Mouse (Mus musculus) inflammation-experienced regulatory T-cells, adult 6 months (primary cell): ENCODE measurements around the gene Fthl17a. TPM values are rescaled to one million over a fixed set of nuclear protein-coding genes. Genes with fewer than 3 reads are reported as not detected.

ENCODE experiments used
- ATAC-seq: one replicate; pipeline ENCODE4 v1.8.0; 2017
- polyA plus RNA-seq, 3 experiments: library from polyadenylated mRNA; unstranded; fragments of 100-300 nt; shearing (Covaris generic); gene quantifications; one replicate each; pipeline ENCODE4 v1.2.1; 2017

Fthl17a gene
- not detected for polyA plus RNA-seq

DNA sequence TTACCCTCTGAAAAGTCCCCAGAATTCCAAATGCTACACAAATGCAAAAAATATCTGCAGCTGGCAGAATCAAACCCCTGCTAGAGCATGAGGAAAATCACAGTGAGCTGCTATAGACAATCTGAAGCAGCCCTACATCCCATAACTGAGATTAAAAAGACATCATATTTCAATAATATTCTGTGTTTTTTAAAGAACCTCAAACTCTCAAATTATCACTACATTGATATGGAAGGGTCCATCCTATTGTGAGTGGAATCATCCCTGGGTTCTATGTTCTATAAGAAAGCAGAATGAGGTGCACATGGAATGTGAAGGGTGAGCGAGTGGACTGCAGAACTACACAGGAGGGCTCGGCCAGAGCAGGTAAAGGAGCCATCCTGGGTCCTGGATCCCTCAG lies at the start of gene Fthl17a:
TSS of gene Fthl17a (plus strand) at position 301 of the 400 bp plus-strand sequence.
- no peak for ATAC-seq

DNA sequence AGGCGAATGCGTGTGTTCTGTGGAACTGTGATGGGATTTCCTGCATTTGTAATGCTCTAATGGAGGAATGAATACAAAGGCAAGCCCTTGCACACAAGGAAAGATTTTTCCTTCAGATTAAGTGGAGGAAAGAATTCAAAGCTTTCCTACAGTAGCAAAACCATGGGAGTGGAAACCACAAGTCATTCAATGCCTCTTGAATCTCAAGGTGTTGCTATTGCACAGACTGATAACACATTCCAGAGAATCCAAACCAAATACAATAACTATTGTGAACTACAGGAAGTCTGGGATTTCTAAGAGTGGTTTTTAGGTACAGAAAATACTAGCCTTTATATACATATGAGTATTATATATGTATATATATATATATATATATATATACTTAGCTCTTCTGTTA lies 42.5 kb upstream of the Fthl17a start:
- no peak for ATAC-seq

DNA sequence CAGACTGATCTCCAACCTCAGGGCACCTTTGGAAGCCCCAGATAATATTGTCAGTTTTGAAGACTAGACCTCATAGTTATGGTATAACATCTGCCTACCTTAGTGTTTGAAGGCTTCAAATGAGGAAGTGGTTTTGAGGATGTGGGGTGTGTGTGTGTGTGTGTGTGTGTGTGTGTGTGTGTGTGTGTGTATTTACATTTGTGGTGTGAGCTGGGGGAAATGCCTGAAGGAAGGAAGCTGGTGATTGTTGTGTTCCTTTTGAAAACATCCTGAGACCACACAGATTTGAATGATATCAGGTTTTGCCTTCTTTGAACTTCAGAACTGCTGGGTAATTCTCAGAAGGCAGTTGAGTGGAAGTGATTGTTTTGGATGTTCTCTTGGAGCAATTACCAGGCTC lies 22.6 kb upstream of the Fthl17a start:
- ATAC-seq = no peak

DNA sequence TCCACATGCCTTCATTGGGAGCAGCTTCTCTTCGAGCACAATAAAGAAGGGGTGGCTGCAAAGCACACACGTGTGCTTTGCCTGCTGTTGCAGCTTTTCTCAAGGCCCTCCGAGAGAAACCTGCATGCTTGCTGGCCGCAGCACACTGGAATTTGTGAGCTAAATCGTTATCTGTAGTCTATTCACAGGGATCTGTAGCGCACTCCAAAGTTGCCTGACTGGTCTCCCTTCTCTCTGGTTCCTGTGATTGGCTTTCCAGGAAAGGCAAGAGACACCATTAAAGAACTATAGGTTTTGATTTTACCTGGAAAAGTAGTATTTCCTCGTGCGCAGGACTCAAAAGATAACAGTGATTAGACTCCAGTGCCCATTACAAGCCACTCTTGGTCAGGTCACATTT lies 22.3 kb downstream of the Fthl17a start:
- no peak for ATAC-seq

DNA sequence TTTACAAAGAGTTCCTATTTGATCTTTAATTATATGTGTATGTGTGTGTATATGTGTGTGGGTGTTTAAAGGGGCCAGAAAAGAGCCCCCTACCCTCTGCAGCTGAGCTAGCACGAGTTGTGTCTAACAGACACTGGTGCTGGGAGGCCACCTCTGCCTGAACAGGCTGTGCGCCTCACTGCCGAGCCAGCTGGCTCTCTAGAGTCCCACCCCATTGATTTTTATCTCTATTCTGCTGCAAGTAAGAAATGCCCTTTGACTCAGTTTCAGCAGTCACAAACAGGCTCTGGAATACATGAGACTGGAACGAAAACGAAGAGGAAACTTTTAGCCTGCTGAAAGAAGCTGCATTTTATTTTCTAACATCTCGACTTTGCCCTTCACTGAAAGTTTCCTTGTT lies 22.8 kb downstream of the Fthl17a start:
- no peak for ATAC-seq

DNA sequence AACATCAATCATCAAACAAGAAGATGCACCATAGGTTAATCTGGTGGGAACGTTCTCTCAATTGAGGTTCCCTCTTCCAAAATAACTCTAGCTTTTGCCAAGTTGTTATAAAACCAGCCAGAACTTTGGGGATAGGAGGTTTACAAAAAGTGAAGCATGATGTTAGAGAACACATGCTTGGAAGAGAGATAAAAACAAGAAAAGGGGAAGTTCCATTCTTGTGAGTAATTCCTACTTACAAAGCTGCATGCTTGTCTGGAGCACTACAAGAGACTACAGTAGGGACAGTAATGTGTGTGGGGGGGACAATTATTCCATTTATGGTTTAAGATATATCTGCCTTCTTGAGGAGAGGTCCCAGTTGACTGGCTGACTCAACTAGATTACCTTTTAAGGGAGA lies 40.4 kb downstream of the Fthl17a start:
- no peak for ATAC-seq

DNA sequence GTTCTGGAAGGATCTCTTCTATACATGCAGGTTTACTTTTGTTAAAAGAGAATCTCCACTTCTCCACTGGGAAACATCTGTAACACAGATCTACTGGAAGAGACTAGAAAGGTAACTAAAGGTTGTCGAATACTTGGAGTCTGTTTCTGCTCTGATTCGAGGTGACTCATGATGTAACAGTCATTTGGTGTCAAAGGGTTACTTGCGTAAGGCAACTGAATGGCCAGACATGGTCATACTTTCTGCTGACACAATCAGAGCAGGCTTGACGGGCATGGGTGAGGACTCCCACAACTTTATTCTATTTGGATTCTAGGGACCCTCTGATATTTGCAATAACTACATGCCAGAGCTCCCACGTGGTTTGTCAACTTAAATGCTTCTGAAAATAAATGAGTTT lies 43.3 kb downstream of the Fthl17a start:
- no peak for ATAC-seq

DNA sequence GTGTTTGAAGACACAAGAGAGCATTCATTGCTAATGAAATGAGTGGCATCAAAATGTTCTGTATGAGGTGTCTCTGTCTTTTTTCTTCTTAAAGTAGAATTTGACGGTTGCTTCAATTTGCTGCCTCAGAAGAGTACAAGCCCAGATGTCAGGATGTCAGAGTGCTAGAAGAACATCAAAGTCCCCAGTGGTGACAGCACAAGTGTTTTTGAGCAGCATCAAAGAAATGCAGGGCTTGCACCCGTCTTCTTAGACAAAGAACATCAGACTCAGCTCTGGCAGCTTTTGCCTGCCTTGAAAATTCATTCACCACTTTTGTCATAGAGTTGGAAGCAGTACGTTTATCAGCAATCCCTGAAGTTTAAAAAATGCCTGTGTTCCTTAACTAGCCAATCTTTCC lies 44.5 kb downstream of the Fthl17a start:
- ATAC-seq = no peak

DNA sequence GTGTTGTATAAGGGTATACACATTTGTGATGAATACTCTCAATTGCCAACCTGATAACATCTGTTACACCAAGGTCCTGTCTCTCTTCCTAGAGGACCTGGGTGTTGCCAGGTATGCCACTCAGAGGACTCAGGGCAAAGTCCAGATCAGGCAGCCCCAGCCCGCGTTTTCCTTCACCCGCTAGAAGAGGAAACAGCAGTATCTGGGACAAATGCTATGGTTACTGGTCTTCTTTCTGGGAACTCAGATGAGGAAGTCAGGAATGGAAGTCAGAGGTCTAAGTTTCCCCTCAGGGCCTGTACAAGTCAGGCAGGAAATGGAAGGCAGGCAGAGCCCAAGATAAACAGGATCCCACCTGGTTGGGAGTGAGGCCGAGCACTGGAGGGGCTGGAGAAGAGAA lies 55.2 kb downstream of the Fthl17a start:
- no peak for ATAC-seq

DNA sequence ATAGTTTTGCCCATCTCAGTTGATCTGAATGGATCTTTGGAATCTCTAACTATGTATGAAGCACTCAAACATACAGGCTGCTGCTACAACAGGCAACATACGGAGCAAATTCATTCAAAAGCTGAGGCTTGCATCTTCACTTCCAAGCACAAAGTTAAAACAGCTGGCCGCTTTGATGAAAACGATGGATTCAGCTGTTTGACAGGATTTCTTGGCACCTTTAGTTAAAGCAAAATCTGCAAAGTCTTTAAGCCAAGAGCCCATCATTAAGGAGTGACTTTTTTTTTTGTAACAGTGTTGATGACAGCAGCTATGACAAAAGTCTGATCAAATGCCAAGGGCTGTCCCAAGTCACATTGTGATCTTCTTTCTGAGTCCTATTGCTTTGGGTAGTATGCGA lies 69.1 kb downstream of the Fthl17a start:
- ATAC-seq = no peak

DNA sequence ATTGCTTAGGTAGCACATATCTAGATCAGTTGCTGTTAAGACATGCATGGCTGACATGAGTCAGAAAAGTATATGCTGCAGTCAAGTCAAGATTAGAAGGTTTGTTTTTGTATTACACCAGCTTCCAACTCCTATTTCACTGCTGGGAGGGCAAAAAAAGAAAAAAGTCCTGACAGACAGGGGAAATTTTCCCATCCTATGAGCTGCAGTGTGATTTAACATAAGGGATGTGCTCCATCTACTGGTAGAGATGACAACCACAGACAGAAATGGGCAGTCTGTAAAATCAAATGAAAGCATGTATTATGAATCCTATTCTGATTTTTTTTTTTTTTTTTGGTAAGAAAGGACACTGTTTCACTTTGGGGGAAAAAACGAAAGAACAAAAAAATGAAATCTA lies 69.7 kb downstream of the Fthl17a start:
- no peak for ATAC-seq
